Mouse (Mus musculus): Measurements from ENCODE around the gene Lhfp.

DNA sequence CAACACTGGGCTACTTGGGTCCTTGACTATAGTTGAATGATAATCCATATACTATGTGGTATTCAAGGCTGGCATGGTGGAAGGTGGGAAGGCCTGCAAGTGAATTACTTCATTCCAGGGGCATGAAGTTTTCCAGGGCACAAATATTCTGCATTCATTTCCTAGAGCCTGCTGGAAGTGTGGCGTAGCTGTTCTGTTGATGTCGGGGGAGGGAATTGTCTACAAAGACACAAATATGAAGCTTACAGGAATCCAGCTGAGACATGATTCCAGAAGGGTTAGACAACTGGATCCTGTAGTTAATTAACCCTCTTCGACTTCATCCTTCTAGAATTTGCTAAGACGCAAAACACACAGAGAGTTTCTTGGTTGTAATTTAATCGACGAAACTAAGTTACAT, 60.4 kb downstream of the Lhfp start:
- no peak for TF ChIP-seq POLR2A (IDR thresholded peaks at IDR 0.05; ENCODE audit: insufficient read depth, low read length)
- no peak for TF ChIP-seq CTCF (IDR thresholded peaks at IDR 0.05; ENCODE audit: low read depth, low read length)
- TF ChIP-seq EP300 (IDR thresholded peaks at IDR 0.05; ENCODE audit: insufficient read depth, low read depth, low read length) = no peak

Measured in ES-Bruce4 (cell line).